Mouse (Mus musculus) stomach, embryonic 16.5 days (tissue): ENCODE data around the gene Ddx27. TPM values are rescaled to one million over a fixed set of nuclear protein-coding genes. Genes with fewer than 3 reads are reported as not detected.
A peak's percentile ranks its signal among the peaks of the same experiment; 100 is the strongest.

Source experiments
- ATAC-seq: fragments of 200-750 bp; cut with Nextera tagmentation; 2 replicates; pipeline ENCODE4 v1.8.0; 2017; ENCODE audit warnings: moderate number of reproducible peaks, moderate TSS enrichment; ENCODE audit not compliant: insufficient read depth, low FRiP score
- H3K27ac ChIP-seq: fragments of 300-500 bp; sonication (generic); 2 replicates; pipeline ENCODE4 v1.5.1; 2014; ENCODE audit warnings: low read length
- H3K27me3 ChIP-seq: fragments of 300-500 bp; sonication (generic); 2 replicates; pipeline ENCODE4 v1.6.1; 2014; ENCODE audit warnings: low read length, control low read depth, mixed read lengths; ENCODE audit not compliant: control insufficient read depth, insufficient read depth
- H3K36me3 ChIP-seq: fragments of 300-500 bp; sonication (generic); 2 replicates; pipeline ENCODE4 v1.6.1; 2014; ENCODE audit warnings: low read length; ENCODE audit not compliant: control insufficient read depth, insufficient read depth
- H3K4me1 ChIP-seq: fragments of 300-500 bp; sonication (generic); 2 replicates; pipeline ENCODE4 v1.6.1; 2014; ENCODE audit warnings: low read length, control low read depth, mixed read lengths; ENCODE audit not compliant: control insufficient read depth, insufficient read depth
- H3K4me2 ChIP-seq: fragments of 300-500 bp; sonication (generic); 2 replicates; pipeline ENCODE4 v1.6.1; 2014; ENCODE audit warnings: low read depth, low read length, mixed read lengths
- H3K4me3 ChIP-seq: fragments of 300-500 bp; sonication (generic); replicated peaks from 2 replicates; pipeline ENCODE4 v1.5.1; 2014; ENCODE audit warnings: mild to moderate bottlenecking, low read length
- H3K9ac ChIP-seq: fragments of 300-500 bp; sonication (generic); 2 replicates; pipeline ENCODE4 v1.6.1; 2014; ENCODE audit warnings: low read length
- H3K9me3 ChIP-seq: fragments of 300-500 bp; sonication (generic); replicated peaks from 2 replicates; pipeline ENCODE4 v1.6.1; 2016; ENCODE audit warnings: low read length, control low read depth; ENCODE audit not compliant: control insufficient read depth
- WGBS: fragments of 180-500 bp; shearing (Covaris S2); extraction: QIAGEN DNeasy Blood & Tissue Kit; methylation state at CpG from one replicate; pipeline ENCODE4 v1.1.7; 2014; 5-methylcytosine and 5-hydroxymethylcytosine counted together
- polyA plus RNA-seq: library from polyadenylated mRNA; unstranded; fragments of >200 nt; fragmentation: Nextera tagmentation; extraction: Ambion mirVana; gene quantifications from 2 replicates; pipeline ENCODE4 v1.2.1, GENCODE M21; 2015

The Ddx27 gene
- polyA plus RNA-seq, 1 experiment from 2014 or later = 46.0 TPM

DNA sequence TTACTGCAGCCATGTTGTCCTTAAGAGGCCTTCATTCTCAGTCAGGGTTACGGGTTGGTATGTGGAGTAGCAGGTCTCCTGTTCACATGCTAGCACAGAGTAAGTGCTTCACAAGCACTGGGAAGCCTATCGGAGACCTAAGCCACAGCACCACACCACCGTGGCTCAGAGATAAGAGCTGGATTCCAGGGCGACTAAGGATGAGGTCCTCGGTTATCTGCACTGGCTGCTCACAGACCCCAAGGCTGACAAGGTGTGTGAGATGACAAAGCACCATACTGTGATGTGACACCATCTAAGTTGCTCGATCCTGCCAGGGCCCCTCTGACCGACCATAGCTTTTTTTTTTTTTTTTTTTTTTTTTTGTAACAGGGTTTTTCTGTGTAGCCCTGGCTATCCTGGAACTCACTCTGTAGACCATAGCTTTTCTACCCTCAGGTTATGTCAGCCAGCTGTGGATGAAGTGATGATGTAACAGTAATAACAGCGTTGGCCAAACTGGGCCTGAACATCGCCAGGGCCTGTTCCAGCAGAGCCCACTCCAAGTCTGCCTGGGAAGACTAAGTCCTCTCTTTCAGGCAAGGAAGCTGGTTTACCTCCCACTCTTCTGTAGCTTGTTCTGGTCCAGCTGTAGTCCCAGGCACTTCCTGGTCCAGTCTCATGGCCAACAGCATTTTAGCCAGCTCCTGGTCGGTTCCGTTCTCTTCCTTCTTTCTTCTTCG, 28.6 kb downstream of the Ddx27 start:
- Histone ChIP-seq H3K4me3 (no peak overlapping the region), H3K27ac (peak overlapping the region; percentile 15; the same call in 1 of the 2 replicates), H3K36me3 (peaks cover 19% of the 10 kb centered on the region; the same call in 1 of the 2 replicates), H3K9me3 (no peaks in the 10 kb centered on the region), H3K4me2 (no peak overlapping the region), H3K9ac (no peak overlapping the region), H3K27me3 (no peaks in the 10 kb centered on the region), H3K4me1 (no peaks in the 10 kb centered on the region)
- WGBS = 87% methylated on average over 12 of the region's 12 CpGs
- ATAC-seq = peak; percentile 70; the same call in 1 of the 2 replicates

- Histone ChIP-seq H3K36me3 (peaks cover 12% of the 10 kb centered on the region; the same call in 1 of the 2 replicates), H3K4me3 (no peak overlapping the region), H3K4me1 (no peaks in the 10 kb centered on the region), H3K9me3 (no peaks in the 10 kb centered on the region), H3K27me3 (no peaks in the 10 kb centered on the region), H3K4me2 (no peak overlapping the region; the same call in 1 of the 2 replicates), H3K27ac (peak overlapping the region; percentile 77), H3K9ac (peak overlapping the region; percentile 31)
- WGBS = 79% methylated on average over 10 of the region's 10 CpGs
- peak; percentile 76; the same call in 1 of the 2 replicates for ATAC-seq
Observed at GRCm38 (mm10) chr2:167048223-167048622, 33.2 kb downstream of the Ddx27 start.

DNA sequence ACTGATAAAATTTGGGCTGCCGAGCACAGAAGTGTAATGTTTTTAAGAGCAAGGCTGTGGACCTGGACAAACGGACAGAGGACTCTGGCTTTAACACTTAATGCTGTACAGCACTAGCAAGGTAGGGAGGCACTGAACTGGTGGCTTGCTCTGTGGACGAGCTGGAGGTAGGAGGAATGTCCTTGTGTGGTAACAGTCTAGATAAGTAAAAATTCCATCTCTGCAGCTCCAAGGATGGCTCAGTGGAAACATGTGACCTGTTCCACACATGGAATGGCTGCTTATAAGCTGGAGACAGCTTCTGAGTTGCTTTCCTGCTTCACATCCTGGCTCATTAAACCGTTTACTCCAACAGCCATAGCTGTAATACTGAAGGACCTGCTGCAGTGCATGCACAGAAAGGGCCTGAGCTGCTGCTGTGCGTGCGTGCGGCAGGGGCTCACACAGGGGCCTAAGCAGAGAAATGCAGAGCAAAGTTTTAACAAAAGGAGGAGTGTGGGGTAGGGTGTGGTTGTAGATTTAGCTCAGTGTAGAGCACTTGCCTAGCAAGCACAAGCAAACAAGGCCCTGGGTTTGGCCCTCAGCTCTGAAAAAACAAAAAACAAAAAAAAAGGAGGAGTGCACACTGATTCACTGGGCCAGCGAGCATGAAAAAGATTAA, 33.8 kb downstream of the Ddx27 start:
- H3K9ac ChIP-seq = peak overlapping the region; percentile 31
- no peaks in the 10 kb centered on the region for H3K4me1 ChIP-seq
- H3K4me2 ChIP-seq = no peak overlapping the region; the same call in 1 of the 2 replicates
- H3K9me3 ChIP-seq = no peaks in the 10 kb centered on the region
- peak overlapping the region; percentile 77 for H3K27ac ChIP-seq
- H3K36me3 ChIP-seq = peaks cover 8% of the 10 kb centered on the region; the same call in 1 of the 2 replicates
- peak; percentile 61; the same call in 1 of the 2 replicates for ATAC-seq
- H3K27me3 ChIP-seq = no peaks in the 10 kb centered on the region
- no peak overlapping the region for H3K4me3 ChIP-seq
- 66% methylated on average over 8 of the region's 8 CpGs for WGBS

GRCm38 (mm10) chr2:167053127-167053844, 38.3 kb downstream of the Ddx27 start:
- Histone ChIP-seq H3K27me3 (no peaks in the 10 kb centered on the region), H3K4me2 (no peak overlapping the region), H3K4me1 (peaks cover 8% of the 10 kb centered on the region; the same call in 1 of the 2 replicates), H3K9me3 (no peaks in the 10 kb centered on the region), H3K9ac (no peak overlapping the region), H3K36me3 (0 out of 2 replicates have a peak, but pooled peaks cover 4% of the 10 kb centered on the region), H3K27ac (no peak overlapping the region; the same call in 1 of the 2 replicates), H3K4me3 (no peak overlapping the region)
- ATAC-seq = peak; percentile 68; the same call in 1 of the 2 replicates
- 65% methylated on average over 9 of the region's 9 CpGs for WGBS

DNA sequence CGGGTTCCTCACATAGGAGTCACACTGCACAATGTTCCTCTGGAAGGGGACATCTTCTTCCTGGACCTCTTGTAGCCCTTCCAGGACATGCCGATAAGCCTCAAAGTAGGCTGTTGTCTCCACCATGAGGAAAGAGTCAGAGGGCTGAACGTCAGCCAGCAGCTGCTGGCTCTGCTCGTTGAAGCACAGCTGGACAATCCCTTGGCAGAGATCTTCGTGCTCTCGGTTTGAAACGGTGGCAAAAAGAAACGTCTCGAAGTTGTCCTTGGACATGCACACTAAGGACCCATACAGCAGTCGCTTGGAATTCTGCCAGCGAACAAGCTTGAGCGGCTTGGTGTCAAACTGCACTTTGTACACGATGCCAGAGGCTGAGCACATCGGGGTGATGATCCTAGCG, 40.4 kb downstream of the Ddx27 start:
- no peak for ATAC-seq
- Histone ChIP-seq H3K9ac (no peak overlapping the region), H3K27me3 (no peaks in the 10 kb centered on the region), H3K4me3 (no peak overlapping the region), H3K9me3 (no peaks in the 10 kb centered on the region), H3K27ac (no peak overlapping the region), H3K36me3 (no peaks in the 10 kb centered on the region), H3K4me1 (peaks cover 16% of the 10 kb centered on the region; the same call in 1 of the 2 replicates), H3K4me2 (no peak overlapping the region)
- 73% methylated on average over 15 of the region's 15 CpGs for WGBS

GRCm38 (mm10) chr2:167056210-167056941, 41.4 kb downstream of the Ddx27 start:
- Histone ChIP-seq H3K9me3 (no peaks in the 10 kb centered on the region), H3K36me3 (no peaks in the 10 kb centered on the region), H3K4me3 (no peak overlapping the region), H3K4me1 (peaks cover 24% of the 10 kb centered on the region), H3K4me2 (no peak overlapping the region), H3K9ac (no peak overlapping the region), H3K27ac (no peak overlapping the region), H3K27me3 (no peaks in the 10 kb centered on the region)
- 94% methylated on average over 15 of the region's 15 CpGs for WGBS
- ATAC-seq = no peak

DNA sequence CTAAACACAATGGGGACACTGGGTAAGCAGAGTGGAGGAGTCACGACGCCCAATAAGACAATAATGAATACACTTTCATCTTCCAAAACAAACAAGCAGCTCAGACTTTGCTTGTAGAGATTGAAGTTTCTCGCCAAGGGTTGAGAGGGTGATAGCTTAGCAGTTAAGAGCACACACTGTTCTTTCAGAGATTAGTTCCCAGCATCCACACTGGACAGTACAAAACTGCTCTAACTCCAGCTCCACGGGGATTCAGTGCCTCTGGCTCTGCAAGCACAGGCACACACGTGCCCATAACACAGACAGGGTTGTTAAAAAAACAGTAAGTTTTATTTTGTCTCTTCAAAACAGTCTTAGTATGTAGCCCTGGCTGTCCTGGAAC, 41.9 kb downstream of the Ddx27 start:
- WGBS = 77% methylated on average over 5 of the region's 5 CpGs
- Histone ChIP-seq H3K27me3 (no peaks in the 10 kb centered on the region), H3K36me3 (no peaks in the 10 kb centered on the region), H3K9ac (no peak overlapping the region), H3K4me2 (no peak overlapping the region), H3K4me1 (peaks cover 29% of the 10 kb centered on the region), H3K27ac (no peak overlapping the region), H3K9me3 (no peaks in the 10 kb centered on the region), H3K4me3 (no peak overlapping the region)
- ATAC-seq = no peak

- ATAC-seq = no peak
- 52% methylated on average over 3 of the region's 3 CpGs for WGBS
- no peak overlapping the region for H3K4me2 ChIP-seq
Observed at GRCm38 (mm10) chr2:167058201-167058600, 43.2 kb downstream of the Ddx27 start.

More at GRCm38 (mm10) chr2:167058201-167058600, 43.2 kb downstream of the Ddx27 start:
- H3K36me3 ChIP-seq = no peaks in the 10 kb centered on the region
- H3K4me3 ChIP-seq = no peak overlapping the region
- no peak overlapping the region for H3K9ac ChIP-seq
- no peak overlapping the region for H3K27ac ChIP-seq
- no peaks in the 10 kb centered on the region for H3K9me3 ChIP-seq
- H3K4me1 ChIP-seq = peaks cover 29% of the 10 kb centered on the region
- H3K27me3 ChIP-seq = no peaks in the 10 kb centered on the region
